Mouse (Mus musculus): Measurements from ENCODE around the gene Ces2h. TPM values are rescaled to one million over a fixed set of nuclear protein-coding genes. Genes with fewer than 3 reads are reported as not detected.

Ces2h gene
- not detected in 2 replicates for polyA plus RNA-seq (2016; fragmentation: Nextera tagmentation; extraction: Ambion mirVana)

DNA sequence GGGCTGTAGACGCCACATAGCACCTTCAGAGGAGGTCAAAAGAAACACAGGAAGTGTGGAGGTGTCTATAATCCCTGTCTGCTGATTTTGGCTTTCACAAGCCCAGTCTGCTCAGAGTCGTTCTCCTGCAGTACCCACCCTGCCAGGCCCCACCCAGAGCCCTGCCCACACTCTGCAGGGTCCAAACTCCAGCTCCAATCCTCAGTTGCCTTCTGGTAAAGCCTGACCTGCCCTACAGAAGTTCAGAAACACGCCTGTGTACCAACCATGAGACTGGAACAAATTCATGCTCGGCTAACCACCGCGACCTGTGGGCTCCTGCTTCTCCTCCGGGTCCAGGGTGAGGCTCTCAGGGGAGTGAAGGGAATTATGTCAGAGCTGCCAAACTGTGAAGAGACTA is at the start of gene Ces2h:
Gene Ces2h, plus strand, starts transcription at position 268 of the 400 bp plus-strand sequence.
- no peak within 1 kb of the TSS for H3K4me3 ChIP-seq
- no peaks in the 10 kb centered on the region for H3K36me3 ChIP-seq
- WGBS = 86% methylated on average over 7 of the region's 7 CpGs

GRCm38 (mm10) chr8:104961537-104961961 is 39.1 kb upstream of the Ces2h start, which contains the start of gene Ces2g:
TSS of gene Ces2g (plus strand) at chr8:104961718.
- H3K27me3 ChIP-seq (ENCODE audit: low read depth, poor library complexity, severe bottlenecking) = no peaks in the 10 kb centered on the region
- H3K4me1 ChIP-seq = no peaks in the 10 kb centered on the region

More for the DNA sequence above, at the start of gene Ces2h:
- DNase-seq (ENCODE audit: low spot score) = no peak
- no peak within 1 kb of the TSS for H3K27ac ChIP-seq (replicated peaks)
- H3K9me3 ChIP-seq (replicated peaks) = no peaks in the 10 kb centered on the region
- H3K4me1 ChIP-seq = no peaks in the 10 kb centered on the region
- no peaks in the 10 kb centered on the region for H3K27me3 ChIP-seq (ENCODE audit: low read depth, poor library complexity, severe bottlenecking)

DNA sequence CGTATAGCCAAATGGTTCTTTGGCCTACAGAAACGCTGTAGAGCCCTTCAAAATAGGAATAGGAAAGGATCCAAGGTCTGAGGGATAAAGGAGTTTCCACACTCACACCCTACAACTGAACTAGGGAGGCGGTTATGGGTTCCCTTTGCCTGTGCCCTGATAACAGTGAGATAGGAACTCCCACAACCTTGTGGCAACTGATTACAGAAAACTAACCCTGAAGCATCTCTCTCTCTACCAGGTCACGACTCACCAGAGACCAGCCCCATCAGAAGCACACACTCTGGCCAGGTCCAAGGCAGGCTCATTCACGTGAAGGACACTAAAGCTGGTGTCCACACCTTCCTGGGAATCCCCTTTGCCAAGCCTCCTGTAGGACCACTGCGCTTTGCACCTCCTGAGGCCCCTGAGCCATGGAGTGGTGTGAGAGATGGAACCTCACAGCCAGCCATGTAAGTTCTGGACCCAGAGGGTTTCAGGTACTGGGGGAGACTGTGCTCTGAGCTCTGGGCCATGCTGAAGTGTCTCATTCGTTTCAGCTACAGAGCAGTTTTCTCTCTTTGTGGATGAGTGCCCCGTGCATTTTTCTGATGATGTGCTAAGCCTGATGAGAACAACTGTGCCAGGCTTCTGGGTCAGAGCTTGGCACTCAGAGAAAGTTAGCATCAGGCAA is 38.3 kb upstream of the Ces2h start:
- Histone ChIP-seq H3K36me3 (no peaks in the 10 kb centered on the region), H3K9me3 (replicated peaks) (no peaks in the 10 kb centered on the region), H3K4me3 (no peak overlapping the region), H3K27ac (replicated peaks) (no peak overlapping the region), H3K27me3 (ENCODE audit: low read depth, poor library complexity, severe bottlenecking) (no peaks in the 10 kb centered on the region), H3K4me1 (no peaks in the 10 kb centered on the region)
- WGBS = 81% methylated on average over 8 of the region's 8 CpGs
- no peak for DNase-seq (ENCODE audit: low spot score)

More at GRCm38 (mm10) chr8:104961537-104961961, 39.1 kb upstream of the Ces2h start, which contains the start of gene Ces2g:
- DNase-seq (ENCODE audit: low spot score) = no peak
- Histone ChIP-seq H3K36me3 (no peaks in the 10 kb centered on the region), H3K27ac (replicated peaks) (no peak within 1 kb of the TSS), H3K4me3 (no peak within 1 kb of the TSS), H3K9me3 (replicated peaks) (no peaks in the 10 kb centered on the region)
- WGBS = 77% methylated on average over 5 of the region's 5 CpGs

DNA sequence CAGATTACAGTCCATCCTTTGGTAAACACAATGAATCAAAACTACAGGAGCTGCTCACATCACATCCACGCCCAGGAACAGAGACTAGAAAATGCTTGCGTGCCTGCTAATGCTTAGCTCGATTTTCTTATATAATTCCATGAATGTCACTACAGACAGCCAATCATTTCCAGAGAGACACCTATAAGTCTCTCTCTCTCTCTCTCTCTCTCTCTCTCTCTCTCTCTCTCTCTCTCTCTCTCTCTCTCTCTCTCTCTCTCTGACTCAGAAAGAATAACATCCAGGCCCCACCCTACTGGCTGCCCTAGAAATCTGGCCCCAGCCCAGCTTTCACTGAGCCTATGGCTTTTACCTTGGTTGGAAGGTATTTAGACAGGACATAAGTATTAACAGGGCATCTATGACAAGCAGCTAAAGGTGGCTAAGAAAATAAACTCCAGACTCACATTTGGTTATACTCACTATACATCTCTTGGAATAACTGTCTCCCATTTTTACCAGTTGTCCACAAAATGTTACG is 37.2 kb upstream of the Ces2h start:
- 90% methylated on average over 4 of the region's 4 CpGs for WGBS
- Histone ChIP-seq H3K9me3 (replicated peaks) (no peaks in the 10 kb centered on the region), H3K27ac (replicated peaks) (no peak overlapping the region), H3K36me3 (no peaks in the 10 kb centered on the region), H3K4me3 (no peak overlapping the region), H3K4me1 (no peaks in the 10 kb centered on the region), H3K27me3 (ENCODE audit: low read depth, poor library complexity, severe bottlenecking) (no peaks in the 10 kb centered on the region)
- no peak for DNase-seq (ENCODE audit: low spot score)

DNA sequence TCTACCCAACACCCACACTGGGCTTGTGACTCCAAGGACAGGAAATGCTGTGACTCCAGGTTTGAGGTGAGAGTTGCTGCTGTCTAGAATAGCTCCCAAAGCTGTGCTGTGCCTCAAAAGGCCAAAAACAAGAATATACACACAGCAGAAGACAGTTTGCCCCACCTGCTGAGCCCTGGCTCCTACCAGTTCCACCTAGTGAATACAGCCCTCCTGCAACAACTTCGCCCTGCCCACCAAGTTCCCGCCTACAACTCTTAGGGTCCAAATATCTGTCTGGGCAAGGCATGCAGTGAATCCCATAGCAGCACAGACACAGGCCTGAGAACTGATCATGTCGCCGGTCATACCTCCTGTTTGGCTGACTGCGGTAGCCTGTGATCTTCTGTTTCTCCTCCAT is 16.5 kb upstream of the Ces2h start:
- Histone ChIP-seq H3K27me3 (ENCODE audit: low read depth, poor library complexity, severe bottlenecking) (no peaks in the 10 kb centered on the region), H3K9me3 (replicated peaks) (peaks cover 15% of the 10 kb centered on the region; the same call in 1 of the 2 replicates), H3K36me3 (no peaks in the 10 kb centered on the region), H3K4me1 (no peaks in the 10 kb centered on the region), H3K4me3 (no peak overlapping the region), H3K27ac (replicated peaks) (no peak overlapping the region)
- 90% methylated on average over 5 of the region's 5 CpGs for WGBS
- no peak for DNase-seq (ENCODE audit: low spot score)

DNA sequence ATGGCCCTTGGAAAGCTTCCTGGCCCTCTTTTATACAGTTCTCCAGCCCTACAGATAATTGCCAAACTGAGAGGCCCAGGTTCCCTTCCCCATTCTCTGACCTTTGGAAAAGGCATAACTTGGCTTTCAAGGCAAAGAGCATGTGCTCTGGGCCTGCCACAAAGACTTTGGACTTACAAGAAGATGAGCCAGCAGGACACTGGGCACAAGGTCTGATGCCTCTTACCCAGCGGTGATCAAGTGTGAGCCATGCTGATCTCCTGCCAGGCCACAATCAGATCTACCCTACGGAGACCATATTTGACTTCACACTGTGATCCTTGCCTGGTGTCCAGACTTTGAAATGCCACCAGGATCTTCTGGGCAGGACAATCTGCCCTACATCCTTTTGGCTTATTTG is 15.7 kb upstream of the Ces2h start:
- 98% methylated on average over 2 of the region's 2 CpGs for WGBS
- Histone ChIP-seq H3K4me3 (no peak overlapping the region), H3K36me3 (no peaks in the 10 kb centered on the region), H3K9me3 (replicated peaks) (peaks cover 9% of the 10 kb centered on the region; the same call in 1 of the 2 replicates), H3K27me3 (ENCODE audit: low read depth, poor library complexity, severe bottlenecking) (no peaks in the 10 kb centered on the region), H3K4me1 (no peaks in the 10 kb centered on the region), H3K27ac (replicated peaks) (no peak overlapping the region)
- no peak for DNase-seq (ENCODE audit: low spot score)

DNA sequence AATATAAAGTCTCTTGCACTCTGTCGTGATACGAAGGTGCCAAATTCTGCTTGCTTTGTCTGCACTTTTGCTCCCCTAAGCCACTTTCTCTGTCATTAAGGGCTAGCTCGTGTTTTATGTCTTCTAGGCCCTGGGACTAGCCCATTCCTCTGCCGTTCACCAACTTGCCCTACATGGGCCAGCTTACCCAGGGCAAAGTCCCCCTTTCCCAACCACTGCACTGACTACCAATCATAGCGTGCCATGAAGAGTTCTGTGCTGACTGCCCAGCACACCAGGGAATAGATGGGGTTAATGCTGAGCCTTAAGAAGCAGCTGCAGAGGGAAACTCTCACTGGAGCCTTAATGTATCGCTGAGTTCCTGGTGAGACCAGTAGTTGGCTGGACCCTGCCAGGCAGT is 2.5 kb upstream of the Ces2h start:
- no peaks in the 10 kb centered on the region for H3K9me3 ChIP-seq (replicated peaks)
- H3K27me3 ChIP-seq (ENCODE audit: low read depth, poor library complexity, severe bottlenecking) = no peaks in the 10 kb centered on the region
- WGBS = 76% methylated on average over 6 of the region's 6 CpGs
- no peak overlapping the region for H3K4me3 ChIP-seq
- no peaks in the 10 kb centered on the region for H3K4me1 ChIP-seq
- no peak overlapping the region for H3K27ac ChIP-seq (replicated peaks)
- no peaks in the 10 kb centered on the region for H3K36me3 ChIP-seq
- DNase-seq (ENCODE audit: low spot score) = no peak

GRCm38 (mm10) chr8:104999183-104999582 is 1.5 kb upstream of the Ces2h start:
- Histone ChIP-seq H3K4me1 (no peaks in the 10 kb centered on the region), H3K36me3 (no peaks in the 10 kb centered on the region), H3K27ac (replicated peaks) (no peak overlapping the region), H3K27me3 (ENCODE audit: low read depth, poor library complexity, severe bottlenecking) (no peaks in the 10 kb centered on the region), H3K9me3 (replicated peaks) (no peaks in the 10 kb centered on the region), H3K4me3 (no peak overlapping the region)
- no peak for DNase-seq (ENCODE audit: low spot score)
- 85% methylated on average over 6 of the region's 6 CpGs for WGBS

GRCm38 (mm10) chr8:105010000-105010399 is 9.3 kb downstream of the Ces2h start:
- Histone ChIP-seq H3K27me3 (ENCODE audit: low read depth, poor library complexity, severe bottlenecking) (no peaks in the 10 kb centered on the region), H3K36me3 (no peaks in the 10 kb centered on the region), H3K4me1 (no peaks in the 10 kb centered on the region), H3K4me3 (no peak overlapping the region), H3K9me3 (replicated peaks) (peaks cover 5% of the 10 kb centered on the region), H3K27ac (replicated peaks) (no peak overlapping the region)
- no peak for DNase-seq (ENCODE audit: low spot score)
- 95% methylated on average over 2 of the region's 2 CpGs for WGBS

- no peaks in the 10 kb centered on the region for H3K4me1 ChIP-seq
- DNase-seq (ENCODE audit: low spot score) = no peak
- H3K4me3 ChIP-seq = no peak overlapping the region
- H3K27me3 ChIP-seq (ENCODE audit: low read depth, poor library complexity, severe bottlenecking) = no peaks in the 10 kb centered on the region
- H3K36me3 ChIP-seq = no peaks in the 10 kb centered on the region
- WGBS = 82% methylated on average over 12 of the region's 12 CpGs
- H3K9me3 ChIP-seq (replicated peaks) = peaks cover 5% of the 10 kb centered on the region
- H3K27ac ChIP-seq (replicated peaks) = no peak overlapping the region
Observed at GRCm38 (mm10) chr8:105011136-105011535, 10.5 kb downstream of the Ces2h start.

- no peak for DNase-seq (ENCODE audit: low spot score)
- Histone ChIP-seq H3K4me3 (no peak overlapping the region), H3K36me3 (no peaks in the 10 kb centered on the region), H3K27ac (replicated peaks) (no peak overlapping the region), H3K27me3 (ENCODE audit: low read depth, poor library complexity, severe bottlenecking) (no peaks in the 10 kb centered on the region), H3K4me1 (no peaks in the 10 kb centered on the region), H3K9me3 (replicated peaks) (peaks cover 3% of the 10 kb centered on the region; the same call in 1 of the 2 replicates)
- WGBS = 91% methylated on average over 5 of the region's 5 CpGs
Observed at GRCm38 (mm10) chr8:105014391-105014790, 13.7 kb downstream of the Ces2h start.

DNA sequence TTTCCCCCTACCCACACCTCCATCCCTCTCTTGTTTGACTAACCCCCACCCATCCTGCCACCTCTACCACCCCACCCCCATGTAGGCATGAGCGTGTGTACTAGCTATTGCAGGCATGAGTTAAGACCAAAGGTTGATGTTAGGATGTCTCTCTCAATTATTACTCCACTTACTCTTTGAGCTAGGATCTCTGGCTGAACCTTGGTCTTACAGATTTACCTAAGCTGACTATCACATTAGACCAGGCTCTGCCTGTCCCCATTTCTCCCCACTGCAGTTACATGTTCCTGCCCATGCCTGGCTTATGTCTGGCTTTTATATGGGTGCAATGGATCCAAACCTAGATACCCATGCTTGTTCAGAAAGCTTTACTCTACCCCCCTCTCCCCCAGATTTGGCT is 21.3 kb downstream of the Ces2h start:
- H3K27me3 ChIP-seq (ENCODE audit: low read depth, poor library complexity, severe bottlenecking) = no peaks in the 10 kb centered on the region
- WGBS = 91% methylated on average over 1 of the region's 1 CpGs

DNA sequence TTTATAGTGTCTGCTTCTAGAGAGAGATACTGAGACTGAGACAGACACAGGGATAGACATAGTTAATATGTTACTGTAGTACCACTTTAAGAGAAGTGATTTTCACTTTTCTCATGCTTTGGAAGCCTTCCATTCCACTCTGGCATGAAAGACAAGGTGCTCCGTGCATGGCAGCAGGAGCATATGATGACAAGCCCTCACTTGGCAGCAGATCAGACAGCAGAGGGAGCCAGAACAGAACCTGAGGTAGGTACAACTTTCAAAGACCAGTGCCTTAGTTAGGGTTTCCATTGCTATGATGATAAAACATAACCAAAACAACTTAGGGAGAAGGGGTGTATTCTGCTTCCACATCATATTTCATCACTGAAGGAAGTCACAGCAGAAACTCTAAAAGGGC is 22.4 kb downstream of the Ces2h start:
- no peak overlapping the region for H3K27ac ChIP-seq (replicated peaks)
- no peaks in the 10 kb centered on the region for H3K9me3 ChIP-seq (replicated peaks)
- H3K36me3 ChIP-seq = no peaks in the 10 kb centered on the region
- WGBS = 82% methylated on average over 1 of the region's 1 CpGs
- H3K4me3 ChIP-seq = no peak overlapping the region
- H3K27me3 ChIP-seq (ENCODE audit: low read depth, poor library complexity, severe bottlenecking) = no peaks in the 10 kb centered on the region
- H3K4me1 ChIP-seq = no peaks in the 10 kb centered on the region
- DNase-seq (ENCODE audit: low spot score) = no peak

More for the DNA sequence above, 21.3 kb downstream of the Ces2h start:
- no peaks in the 10 kb centered on the region for H3K4me1 ChIP-seq
- H3K36me3 ChIP-seq = no peaks in the 10 kb centered on the region
- H3K4me3 ChIP-seq = no peak overlapping the region
- H3K27ac ChIP-seq (replicated peaks) = no peak overlapping the region
- no peak for DNase-seq (ENCODE audit: low spot score)
- H3K9me3 ChIP-seq (replicated peaks) = no peaks in the 10 kb centered on the region
